Mouse (Mus musculus): ENCODE results near the gene Prdm15. TPM values are rescaled to one million over a fixed set of nuclear protein-coding genes. Genes with fewer than 3 reads are reported as not detected.

Gene Prdm15
- polyA plus RNA-seq, 1 experiment = 4.4 TPM

GRCm38 (mm10) chr16:97761782-97762181 is 89.9 kb downstream of the Prdm15 start:
- no peaks in the 10 kb centered on the region for H3K36me3 ChIP-seq (ENCODE audit: control insufficient read depth, insufficient read depth)
- TF ChIP-seq CTCF (IDR thresholded peaks at IDR 0.05; ENCODE audit: control insufficient read depth, insufficient read depth, insufficient read length) = no peak
- no peak for TF ChIP-seq FOSL1 (IDR thresholded peaks at IDR 0.05; ENCODE audit: insufficient read depth, low read length, poor library complexity, severe bottlenecking)
- no peak for TF ChIP-seq USF1 (IDR thresholded peaks at IDR 0.05; ENCODE audit: low read depth)
- no peak for TF ChIP-seq CEBPB (IDR thresholded peaks at IDR 0.05; ENCODE audit: low read depth)
- no peak for TF ChIP-seq MYOG (IDR thresholded peaks at IDR 0.05; ENCODE audit: control insufficient read depth, extremely low read depth, insufficient read length)
- TF ChIP-seq MAX (IDR thresholded peaks at IDR 0.05) = no peak
- no peak for TF ChIP-seq MYOD1 (IDR thresholded peaks at IDR 0.05; ENCODE audit: control insufficient read depth, insufficient read length, low read depth)
- H3K79me2 ChIP-seq (ENCODE audit: control insufficient read depth, insufficient read depth) = no peaks in the 10 kb centered on the region
- H3K4me3 ChIP-seq (ENCODE audit: insufficient read depth, poor library complexity, severe bottlenecking) = no peak overlapping the region
- no peaks in the 10 kb centered on the region for H3K79me3 ChIP-seq (ENCODE audit: low read depth)
- H3ac ChIP-seq (ENCODE audit: control insufficient read depth, insufficient read length, low read depth) = no peak overlapping the region
- H3K27me3 ChIP-seq (ENCODE audit: control insufficient read depth, insufficient read depth, insufficient read length) = no peaks in the 10 kb centered on the region

DNA sequence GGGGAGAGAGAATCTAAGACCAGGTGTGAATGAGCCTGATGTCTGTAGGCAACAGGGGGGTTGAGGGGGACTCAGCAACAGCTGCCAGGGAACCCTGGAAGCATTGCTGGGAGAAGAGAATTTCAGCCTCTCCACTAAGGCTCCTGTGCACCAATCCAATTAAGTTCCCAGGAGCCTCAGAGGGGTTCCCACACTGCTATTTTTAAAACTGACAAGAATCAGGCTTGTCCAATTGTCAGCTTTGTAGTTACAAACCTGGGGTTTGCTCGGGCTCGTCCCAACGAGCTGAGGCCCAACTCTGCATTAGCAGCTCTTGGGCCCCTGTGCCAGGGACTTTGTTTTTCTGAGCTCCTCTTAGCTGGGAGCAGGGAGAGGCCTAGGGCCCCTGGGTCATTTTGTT is 92.0 kb downstream of the Prdm15 start:
- TF ChIP-seq USF1 (IDR thresholded peaks at IDR 0.05; ENCODE audit: low read depth) (no peak), MAX (IDR thresholded peaks at IDR 0.05) (no peak), FOSL1 (IDR thresholded peaks at IDR 0.05; ENCODE audit: insufficient read depth, low read length, poor library complexity, severe bottlenecking) (no peak), MYOD1 (IDR thresholded peaks at IDR 0.05; ENCODE audit: control insufficient read depth, insufficient read length, low read depth) (no peak), CTCF (IDR thresholded peaks at IDR 0.05; ENCODE audit: control insufficient read depth, insufficient read depth, insufficient read length) (no peak), CEBPB (IDR thresholded peaks at IDR 0.05; ENCODE audit: low read depth) (no peak), MYOG (IDR thresholded peaks at IDR 0.05; ENCODE audit: control insufficient read depth, extremely low read depth, insufficient read length) (no peak)
- H3K79me3 ChIP-seq (ENCODE audit: low read depth) = no peaks in the 10 kb centered on the region
- no peaks in the 10 kb centered on the region for H3K27me3 ChIP-seq (ENCODE audit: control insufficient read depth, insufficient read depth, insufficient read length)
- no peaks in the 10 kb centered on the region for H3K36me3 ChIP-seq (ENCODE audit: control insufficient read depth, insufficient read depth)
- no peak overlapping the region for H3ac ChIP-seq (ENCODE audit: control insufficient read depth, insufficient read length, low read depth)
- no peak overlapping the region for H3K4me3 ChIP-seq (ENCODE audit: insufficient read depth, poor library complexity, severe bottlenecking)
- no peaks in the 10 kb centered on the region for H3K79me2 ChIP-seq (ENCODE audit: control insufficient read depth, insufficient read depth)

GRCm38 (mm10) chr16:97758288-97758687 is 93.4 kb downstream of the Prdm15 start:
- H3K4me3 ChIP-seq (ENCODE audit: insufficient read depth, poor library complexity, severe bottlenecking) = no peak overlapping the region
- no peak overlapping the region for H3ac ChIP-seq (ENCODE audit: control insufficient read depth, insufficient read length, low read depth)

GRCm38 (mm10) chr16:97756460-97756859 is 95.2 kb downstream of the Prdm15 start:
- H3K79me2 ChIP-seq (ENCODE audit: control insufficient read depth, insufficient read depth) = no peaks in the 10 kb centered on the region
- H3K79me3 ChIP-seq (ENCODE audit: low read depth) = no peaks in the 10 kb centered on the region
- no peaks in the 10 kb centered on the region for H3K27me3 ChIP-seq (ENCODE audit: control insufficient read depth, insufficient read depth, insufficient read length)
- no peaks in the 10 kb centered on the region for H3K36me3 ChIP-seq (ENCODE audit: control insufficient read depth, insufficient read depth)
- no peak overlapping the region for H3ac ChIP-seq (ENCODE audit: control insufficient read depth, insufficient read length, low read depth)
- TF ChIP-seq MAX (IDR thresholded peaks at IDR 0.05) = no peak
- TF ChIP-seq MYOD1 (IDR thresholded peaks at IDR 0.05; ENCODE audit: control insufficient read depth, insufficient read length, low read depth) = peak; percentile 87
- TF ChIP-seq FOSL1 (IDR thresholded peaks at IDR 0.05; ENCODE audit: insufficient read depth, low read length, poor library complexity, severe bottlenecking) = no peak
- no peak for TF ChIP-seq MYOG (IDR thresholded peaks at IDR 0.05; ENCODE audit: control insufficient read depth, extremely low read depth, insufficient read length)
- peak; percentile 51 for TF ChIP-seq USF1 (IDR thresholded peaks at IDR 0.05; ENCODE audit: low read depth)
- TF ChIP-seq CEBPB (IDR thresholded peaks at IDR 0.05; ENCODE audit: low read depth) = no peak
- no peak for TF ChIP-seq CTCF (IDR thresholded peaks at IDR 0.05; ENCODE audit: control insufficient read depth, insufficient read depth, insufficient read length)
- H3K4me3 ChIP-seq (ENCODE audit: insufficient read depth, poor library complexity, severe bottlenecking) = no peak overlapping the region

More at GRCm38 (mm10) chr16:97758288-97758687, 93.4 kb downstream of the Prdm15 start:
- no peaks in the 10 kb centered on the region for H3K79me2 ChIP-seq (ENCODE audit: control insufficient read depth, insufficient read depth)
- TF ChIP-seq MYOD1 (IDR thresholded peaks at IDR 0.05; ENCODE audit: control insufficient read depth, insufficient read length, low read depth) (no peak), CEBPB (IDR thresholded peaks at IDR 0.05; ENCODE audit: low read depth) (no peak), MAX (IDR thresholded peaks at IDR 0.05) (no peak), FOSL1 (IDR thresholded peaks at IDR 0.05; ENCODE audit: insufficient read depth, low read length, poor library complexity, severe bottlenecking) (no peak), MYOG (IDR thresholded peaks at IDR 0.05; ENCODE audit: control insufficient read depth, extremely low read depth, insufficient read length) (no peak), USF1 (IDR thresholded peaks at IDR 0.05; ENCODE audit: low read depth) (no peak), CTCF (IDR thresholded peaks at IDR 0.05; ENCODE audit: control insufficient read depth, insufficient read depth, insufficient read length) (no peak)
- H3K36me3 ChIP-seq (ENCODE audit: control insufficient read depth, insufficient read depth) = no peaks in the 10 kb centered on the region
- no peaks in the 10 kb centered on the region for H3K27me3 ChIP-seq (ENCODE audit: control insufficient read depth, insufficient read depth, insufficient read length)
- H3K79me3 ChIP-seq (ENCODE audit: low read depth) = no peaks in the 10 kb centered on the region

- Histone ChIP-seq H3K79me3 (ENCODE audit: low read depth) (no peaks in the 10 kb centered on the region), H3K4me3 (ENCODE audit: insufficient read depth, poor library complexity, severe bottlenecking) (no peak overlapping the region), H3K27me3 (ENCODE audit: control insufficient read depth, insufficient read depth, insufficient read length) (no peaks in the 10 kb centered on the region), H3K79me2 (ENCODE audit: control insufficient read depth, insufficient read depth) (no peaks in the 10 kb centered on the region), H3ac (ENCODE audit: control insufficient read depth, insufficient read length, low read depth) (no peak overlapping the region), H3K36me3 (ENCODE audit: control insufficient read depth, insufficient read depth) (no peaks in the 10 kb centered on the region)
- TF ChIP-seq CTCF (IDR thresholded peaks at IDR 0.05; ENCODE audit: control insufficient read depth, insufficient read depth, insufficient read length) (no peak), MYOD1 (IDR thresholded peaks at IDR 0.05; ENCODE audit: control insufficient read depth, insufficient read length, low read depth) (no peak), FOSL1 (IDR thresholded peaks at IDR 0.05; ENCODE audit: insufficient read depth, low read length, poor library complexity, severe bottlenecking) (no peak), USF1 (IDR thresholded peaks at IDR 0.05; ENCODE audit: low read depth) (no peak), MYOG (IDR thresholded peaks at IDR 0.05; ENCODE audit: control insufficient read depth, extremely low read depth, insufficient read length) (no peak), CEBPB (IDR thresholded peaks at IDR 0.05; ENCODE audit: low read depth) (no peak), MAX (IDR thresholded peaks at IDR 0.05) (no peak)
Measured at GRCm38 (mm10) chr16:97752316-97752941, 99.2 kb downstream of the Prdm15 start.
